Mouse (Mus musculus): ENCODE data around the gene Vmn1r54.

- no peak for TF ChIP-seq FLI1 (IDR thresholded peaks at IDR 0.05; ENCODE audit: low read length)
- TF ChIP-seq GATA1 (IDR thresholded peaks at IDR 0.05; ENCODE audit: borderline replicate concordance, low read length) = no peak
Observed at GRCm38 (mm10) chr6:90224338-90224737, 21.8 kb upstream of the Vmn1r54 start, which contains the start of gene Vmn1r53.

Measured in megakaryocyte, embryonic 14.5 days (primary cell).